Mouse (Mus musculus) midbrain, embryonic 14.5 days (tissue): ENCODE results near the gene Ppp1r14c. TPM values are rescaled to one million over a fixed set of nuclear protein-coding genes. Genes with fewer than 3 reads are reported as not detected.
"Not testable (repeated sequence)": the region's sequence is repeated elsewhere in the genome, so short reads cannot be mapped to it uniquely, and the experiment has no call there.

Source experiments
- ATAC-seq: fragments of 200-750 bp; cut with Nextera tagmentation; 2 replicates; pipeline ENCODE4 v1.8.0; 2017; ENCODE audit warnings: moderate number of reproducible peaks, moderate library complexity; ENCODE audit not compliant: low FRiP score, low TSS enrichment
- DNase-seq: peaks from one replicate; pipeline ENCODE4 v3.0.0-alpha.2; 2015
- H3K27ac ChIP-seq: fragments of 300-500 bp; sonication (generic); replicated peaks from 2 replicates; pipeline ENCODE4 v1.5.1; 2014; ENCODE audit warnings: mild to moderate bottlenecking, low read depth, low read length, moderate library complexity
- H3K27me3 ChIP-seq: fragments of 300-500 bp; sonication (generic); 2 replicates; pipeline ENCODE4 v1.6.1; 2014; ENCODE audit warnings: low read length, control low read depth, mixed read lengths; ENCODE audit not compliant: control insufficient read depth, insufficient read depth
- H3K36me3 ChIP-seq: fragments of 300-500 bp; sonication (generic); 2 replicates; pipeline ENCODE4 v1.6.1; 2014; ENCODE audit warnings: low read length, control low read depth; ENCODE audit not compliant: control insufficient read depth, insufficient read depth
- H3K4me1 ChIP-seq: fragments of 300-500 bp; sonication (generic); 2 replicates; pipeline ENCODE4 v1.6.1; 2014; ENCODE audit warnings: mild to moderate bottlenecking, antibody characterized with exemption, low read length, control low read depth; ENCODE audit not compliant: control insufficient read depth, insufficient read depth
- H3K4me2 ChIP-seq: fragments of 300-500 bp; sonication (generic); 2 replicates; pipeline ENCODE4 v1.6.1; 2014; ENCODE audit warnings: mild to moderate bottlenecking, low read length, moderate library complexity
- H3K4me3 ChIP-seq: fragments of 300-500 bp; sonication (generic); replicated peaks from 2 replicates; pipeline ENCODE4 v1.5.1; 2014; ENCODE audit warnings: low read depth, low read length
- H3K9ac ChIP-seq: fragments of 300-500 bp; sonication (generic); replicated peaks from 2 replicates; pipeline ENCODE4 v1.6.1; 2014; ENCODE audit warnings: mild to moderate bottlenecking, low read length, moderate library complexity
- H3K9me3 ChIP-seq: fragments of 300-500 bp; sonication (generic); 2 replicates; pipeline ENCODE4 v1.6.1; 2016; ENCODE audit warnings: low read length, control low read depth, mixed read lengths; ENCODE audit not compliant: control insufficient read depth
- WGBS: fragments of 180-500 bp; shearing (Covaris S2); extraction: QIAGEN DNeasy Blood & Tissue Kit; methylation state at CpG from one replicate; pipeline ENCODE4 v1.1.7; 2014; 5-methylcytosine and 5-hydroxymethylcytosine counted together
- polyA plus RNA-seq: library from polyadenylated mRNA; unstranded; fragments of >200 nt; fragmentation: Nextera tagmentation; extraction: Ambion mirVana; gene quantifications from 2 replicates; pipeline ENCODE4 v1.2.1, GENCODE M21; 2014

The Ppp1r14c gene
- polyA plus RNA-seq, 1 experiment from 2014 or later, result 45.8 TPM

DNA sequence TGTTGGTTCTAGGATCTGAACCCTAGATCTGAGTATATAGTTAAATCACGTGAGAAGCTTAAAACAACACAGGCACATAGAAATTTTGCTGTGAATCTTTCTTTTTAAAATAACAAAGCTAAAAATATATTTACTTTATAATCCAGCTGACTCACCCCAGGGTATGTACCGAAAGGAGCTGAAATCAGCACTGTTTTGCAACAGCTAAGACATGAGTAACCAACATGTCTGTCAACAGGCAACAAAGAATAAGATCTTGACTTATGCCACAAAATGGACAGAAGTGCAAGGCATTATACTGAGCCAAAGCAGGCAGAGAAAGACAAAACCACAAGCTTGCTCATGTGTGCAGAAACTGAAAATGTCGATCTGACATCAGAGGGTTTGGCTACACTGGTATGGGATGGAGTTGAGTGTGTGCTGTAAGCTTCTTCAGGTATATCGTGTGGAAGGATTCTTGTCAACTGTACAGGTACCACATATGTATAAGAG is 100.3 kb downstream of the Ppp1r14c start:
- 91% methylated on average over 4 of the region's 4 CpGs for WGBS
- DNase-seq, result no peak
- no peak overlapping the region for H3K4me3 ChIP-seq
- H3K36me3 ChIP-seq, result no peaks in the 10 kb centered on the region
- no peak for ATAC-seq
- H3K4me1 ChIP-seq, result no peaks in the 10 kb centered on the region
- H3K27ac ChIP-seq, result no peak overlapping the region
- no peak overlapping the region for H3K4me2 ChIP-seq
- no peak overlapping the region for H3K9ac ChIP-seq
- no peaks in the 10 kb centered on the region for H3K9me3 ChIP-seq
- H3K27me3 ChIP-seq, result no peaks in the 10 kb centered on the region

DNA sequence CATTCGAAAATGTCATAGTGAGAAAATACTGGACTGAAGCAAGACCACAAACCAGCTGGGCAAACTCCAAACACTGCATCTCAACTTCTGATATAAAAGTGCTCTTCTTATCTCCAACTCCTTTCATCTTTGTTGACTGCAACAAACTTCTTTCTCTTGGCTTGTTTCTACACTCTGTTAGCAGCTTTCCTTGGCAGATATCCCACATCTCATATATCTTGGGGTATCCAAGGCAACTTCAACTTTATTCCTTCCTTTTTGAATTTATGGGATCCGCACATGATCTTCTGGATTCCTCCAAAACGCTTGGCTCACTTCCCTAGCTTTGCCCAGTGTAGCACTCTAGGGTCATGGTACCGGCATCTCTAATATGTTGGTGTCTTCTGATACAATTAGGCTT is 102.7 kb downstream of the Ppp1r14c start:
- DNase-seq (no peak), ATAC-seq (no peak)
- Histone ChIP-seq H3K4me2 (no peak overlapping the region), H3K4me3 (no peak overlapping the region), H3K27ac (no peak overlapping the region), H3K36me3 (no peaks in the 10 kb centered on the region), H3K9me3 (no peaks in the 10 kb centered on the region), H3K4me1 (no peaks in the 10 kb centered on the region), H3K27me3 (no peaks in the 10 kb centered on the region), H3K9ac (no peak overlapping the region)
- whole genome bisulfite sequencing, result 89% methylated on average over 4 of the region's 4 CpGs

- no peaks in the 10 kb centered on the region for H3K36me3 ChIP-seq
- H3K27ac ChIP-seq, result no peak overlapping the region
- no peak overlapping the region for H3K4me3 ChIP-seq
- no peaks in the 10 kb centered on the region for H3K27me3 ChIP-seq
- peak; percentile 27 for DNase-seq
- ATAC-seq, result no peak
- no peak overlapping the region for H3K9ac ChIP-seq
- H3K4me2 ChIP-seq, result no peak overlapping the region
- H3K4me1 ChIP-seq, result no peaks in the 10 kb centered on the region
- H3K9me3 ChIP-seq, result no peaks in the 10 kb centered on the region
- 51% methylated on average over 1 of the region's 1 CpGs for WGBS
These were observed 110.8 kb downstream of the Ppp1r14c start for GRCm38 (mm10) chr10:3476611-3477010.

DNA sequence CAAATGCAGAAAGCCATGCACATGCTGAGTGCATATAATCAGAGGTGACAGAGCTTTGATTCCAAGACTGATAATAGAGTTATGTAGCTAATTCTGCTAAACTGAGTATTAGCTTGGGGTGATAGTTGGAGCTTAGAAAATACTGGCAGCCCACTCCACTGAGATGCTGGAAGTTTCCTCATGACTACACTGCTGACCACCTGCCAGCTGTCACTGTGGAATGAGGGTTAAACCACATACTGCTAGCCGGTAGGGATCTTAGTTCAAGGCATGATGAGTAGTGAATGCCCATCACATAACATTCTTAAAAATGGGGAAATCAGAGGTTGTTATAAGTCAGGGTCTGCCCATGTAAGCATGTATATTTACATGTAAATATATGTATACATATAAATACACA is 113.9 kb downstream of the Ppp1r14c start:
- Histone ChIP-seq H3K27me3 (no peaks in the 10 kb centered on the region), H3K36me3 (no peaks in the 10 kb centered on the region), H3K9ac (no peak overlapping the region), H3K27ac (no peak overlapping the region), H3K4me1 (no peaks in the 10 kb centered on the region), H3K4me2 (no peak overlapping the region), H3K4me3 (no peak overlapping the region), H3K9me3 (no peaks in the 10 kb centered on the region)
- DNase-seq (no peak), ATAC-seq (no peak)
- WGBS, result 90% methylated on average over 1 of the region's 1 CpGs

- Histone ChIP-seq H3K4me1 (no peaks in the 10 kb centered on the region), H3K4me3 (no peak overlapping the region), H3K27ac (no peak overlapping the region), H3K9ac (no peak overlapping the region), H3K27me3 (no peaks in the 10 kb centered on the region), H3K9me3 (no peaks in the 10 kb centered on the region), H3K4me2 (no peak overlapping the region), H3K36me3 (no peaks in the 10 kb centered on the region)
- ATAC-seq (no peak), DNase-seq (no peak)
- 88% methylated on average over 3 of the region's 3 CpGs for WGBS
These were observed 124.2 kb downstream of the Ppp1r14c start for GRCm38 (mm10) chr10:3490052-3490451.

GRCm38 (mm10) chr10:3496791-3497190 is 130.9 kb downstream of the Ppp1r14c start:
- DNase-seq (peak; percentile 46), ATAC-seq (no peak)
- Histone ChIP-seq H3K4me3 (no peak overlapping the region), H3K36me3 (no peaks in the 10 kb centered on the region), H3K4me2 (no peak overlapping the region), H3K27ac (no peak overlapping the region), H3K9me3 (no peaks in the 10 kb centered on the region), H3K9ac (no peak overlapping the region), H3K4me1 (no peaks in the 10 kb centered on the region), H3K27me3 (no peaks in the 10 kb centered on the region)
- 70% methylated on average over 2 of the region's 2 CpGs for WGBS

GRCm38 (mm10) chr10:3500846-3501245 is 135.0 kb downstream of the Ppp1r14c start:
- not testable (repeated sequence) for DNase-seq, H3K27me3 ChIP-seq, H3K4me3 ChIP-seq, H3K4me1 ChIP-seq, ATAC-seq, H3K9me3 ChIP-seq, H3K36me3 ChIP-seq, H3K27ac ChIP-seq, H3K4me2 ChIP-seq, H3K9ac ChIP-seq
- 90% methylated on average over 6 of the region's 6 CpGs for WGBS

GRCm38 (mm10) chr10:3507484-3508221 is 141.8 kb downstream of the Ppp1r14c start:
- Histone ChIP-seq H3K9ac (no peak overlapping the region), H3K36me3 (no peaks in the 10 kb centered on the region), H3K4me1 (peaks cover 20% of the 10 kb centered on the region), H3K4me3 (no peak overlapping the region), H3K27ac (peak overlapping the region; percentile 60; the same call in 1 of the 2 replicates), H3K9me3 (no peaks in the 10 kb centered on the region), H3K27me3 (no peaks in the 10 kb centered on the region), H3K4me2 (no peak overlapping the region)
- peak; percentile 57; the same call in 1 of the 2 replicates for ATAC-seq
- WGBS, result 58% methylated on average over 8 of the region's 8 CpGs
- peak; percentile 85 for DNase-seq

- no peak overlapping the region for H3K9ac ChIP-seq
- no peak overlapping the region for H3K4me2 ChIP-seq
- H3K36me3 ChIP-seq, result no peaks in the 10 kb centered on the region
- DNase-seq (no peak), ATAC-seq (no peak)
- H3K9me3 ChIP-seq, result no peaks in the 10 kb centered on the region
- H3K27me3 ChIP-seq, result no peaks in the 10 kb centered on the region
- H3K4me1 ChIP-seq, result peaks cover 20% of the 10 kb centered on the region
- no peak overlapping the region for H3K4me3 ChIP-seq
- H3K27ac ChIP-seq, result peak overlapping the region; percentile 60; the same call in 1 of the 2 replicates
- 69% methylated on average over 2 of the region's 2 CpGs for WGBS
These were observed 142.3 kb downstream of the Ppp1r14c start for GRCm38 (mm10) chr10:3508222-3508588.
